Mouse (Mus musculus) stomach, postnatal 0 days (tissue): ENCODE measurements around the gene Zmynd8.

Experiments
- CTCF ChIP-seq: IDR thresholded peaks from 2 replicates; pipeline ENCODE4 v1.5.1; 2016; ENCODE audit warnings: antibody characterized with exemption, low read depth, mild to moderate bottlenecking, moderate library complexity
- EP300 ChIP-seq: optimal IDR thresholded peaks from 2 replicates; pipeline ENCODE3; 2016; ENCODE audit warnings: antibody characterized with exemption

DNA sequence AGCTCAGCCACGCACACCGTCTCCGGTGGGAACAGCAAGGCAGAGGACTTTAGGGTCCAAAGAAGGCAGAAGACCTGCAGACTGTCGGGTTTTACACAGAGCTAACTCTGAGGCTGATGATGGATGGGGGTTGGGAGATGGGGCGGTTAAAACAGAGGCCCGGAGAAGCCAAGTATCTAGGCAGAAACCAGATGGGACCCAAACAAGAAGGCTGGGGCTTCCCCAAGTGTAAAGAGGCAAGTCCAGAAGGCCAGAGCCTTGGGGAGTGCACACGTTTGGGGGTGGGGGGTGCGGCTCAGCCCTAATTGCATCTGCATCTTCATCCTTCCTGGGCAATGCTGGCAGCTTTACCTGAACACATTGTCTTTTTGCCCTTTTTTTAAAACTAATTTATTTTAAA is 85.9 kb downstream of the Zmynd8 start:
- TF ChIP-seq CTCF: no peak
- no peak for TF ChIP-seq EP300
